Mouse (Mus musculus) liver, embryonic 14.5 days (tissue): ENCODE results near the gene Agrp. TPM values are rescaled to one million over a fixed set of nuclear protein-coding genes. Genes with fewer than 3 reads are reported as not detected.

Experiments
- ATAC-seq: fragments of 200-750 bp; cut with Nextera tagmentation; 2 replicates; pipeline ENCODE4 v1.8.0; 2017; ENCODE audit warnings: moderate number of reproducible peaks, mild to moderate bottlenecking, moderate library complexity; ENCODE audit not compliant: insufficient read depth
- DNase-seq, 3 experiments: peaks; one replicate each; pipeline ENCODE4 v3.0.0-alpha.2; 2012 to 2013; ENCODE audit warnings: low read depth in 3 of 3, low spot score in 3 of 3
- H3K27ac ChIP-seq: fragments of 300-500 bp; sonication (generic); 2 replicates; pipeline ENCODE4 v1.5.1; 2014; ENCODE audit warnings: moderate library complexity, mild to moderate bottlenecking, control low read depth, inconsistent platforms
- H3K27me3 ChIP-seq: fragments of 300-500 bp; sonication (generic); 2 replicates; pipeline ENCODE4 v1.6.1; 2014; ENCODE audit warnings: mild to moderate bottlenecking, low read length, moderate library complexity; ENCODE audit not compliant: control insufficient read depth, insufficient read depth
- H3K36me3 ChIP-seq: fragments of 300-500 bp; sonication (generic); replicated peaks from 2 replicates; pipeline ENCODE4 v1.6.1; 2014; ENCODE audit warnings: low read depth; ENCODE audit not compliant: control insufficient read depth, insufficient read depth
- H3K4me1 ChIP-seq, 2 experiments: fragments of 200-500 bp in 1 of 2; fragments of 300-500 bp in 1 of 2; sonication (generic) in 1 of 2; replicated peaks; 2 replicates each; pipeline ENCODE4 v1.6.1; 2012 to 2014; ENCODE audit warnings: antibody characterized with exemption in 1 of 2, inconsistent platforms in 1 of 2, low read length in 1 of 2; ENCODE audit not compliant: control insufficient read depth in 2 of 2, insufficient read depth in 2 of 2
- H3K4me2 ChIP-seq: fragments of 300-500 bp; sonication (generic); 2 replicates; pipeline ENCODE4 v1.6.1; 2014; ENCODE audit warnings: low read depth, mild to moderate bottlenecking, control low read depth, moderate library complexity
- H3K4me3 ChIP-seq, 2 experiments: fragments of 200-500 bp in 1 of 2; fragments of 300-500 bp in 1 of 2; sonication (generic) in 1 of 2; 2 replicates each; pipeline ENCODE4 v1.5.1; 2012 to 2014; ENCODE audit warnings: low read depth in 2 of 2, low read length in 2 of 2, mild to moderate bottlenecking in 2 of 2, control low read depth in 1 of 2, inconsistent platforms in 1 of 2, moderate library complexity in 1 of 2; ENCODE audit not compliant: insufficient read depth in 1 of 2
- H3K9ac ChIP-seq: fragments of 300-500 bp; sonication (generic); replicated peaks from 2 replicates; pipeline ENCODE4 v1.6.1; 2014; ENCODE audit warnings: mild to moderate bottlenecking, control low read depth, moderate library complexity
- H3K9me3 ChIP-seq: fragments of 300-500 bp; sonication (generic); 2 replicates; pipeline ENCODE4 v1.6.1; 2016; ENCODE audit warnings: low read length, mixed read lengths; ENCODE audit not compliant: control insufficient read depth
- CTCF ChIP-seq: IDR thresholded peaks from 2 replicates; pipeline ENCODE4 v1.5.1; 2016; ENCODE audit warnings: antibody characterized with exemption, low read depth, control low read depth
- EP300 ChIP-seq: IDR thresholded peaks from 2 replicates; pipeline ENCODE4 v1.6.1; 2016; ENCODE audit warnings: antibody characterized with exemption, low read depth
- WGBS: fragments of 180-500 bp; shearing (Covaris S2); extraction: QIAGEN DNeasy Blood & Tissue Kit; methylation state at CpG from one replicate; pipeline ENCODE4 v1.1.7; 2014; ENCODE audit not compliant: insufficient replicate concordance; 5-methylcytosine and 5-hydroxymethylcytosine counted together
- polyA plus RNA-seq, 2 experiments: library from polyadenylated mRNA; depleted of rRNA in 1 of 2; stranded (reverse) in 1 of 2; unstranded in 1 of 2; fragments of >200 nt; fragmentation: Nextera tagmentation in 1 of 2; extraction: Ambion mirVana in 1 of 2; gene quantifications; 2 replicates each; pipeline versions ENCODE4 v1.2.1 to v1.2.3; 2012 to 2014

Gene Agrp
- polyA plus RNA-seq, 2 experiments, result 0.27 TPM; not detected in 1

DNA sequence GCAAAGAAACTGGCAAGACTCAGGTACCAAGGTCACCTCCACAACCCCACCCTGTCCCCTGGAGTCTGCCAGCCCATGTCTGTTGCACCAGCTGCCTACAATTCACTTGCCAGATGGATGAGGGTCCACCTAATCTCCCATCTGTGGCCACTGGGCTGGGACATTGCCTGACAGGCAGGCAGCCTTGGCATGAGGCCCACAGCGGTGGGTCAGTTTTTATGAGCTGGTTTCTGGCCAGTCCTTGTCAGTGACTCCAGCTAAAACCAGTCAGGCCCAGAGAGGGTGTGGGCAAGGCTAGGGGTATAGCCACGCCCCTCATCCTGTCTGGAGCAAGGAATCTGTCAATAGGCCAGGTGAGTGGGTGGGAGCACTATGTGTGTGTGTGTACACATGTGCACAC, 110.1 kb downstream of the Agrp start:
- no peaks in the 10 kb centered on the region for H3K27me3 ChIP-seq
- H3K4me2 ChIP-seq, result no peak overlapping the region
- H3K27ac ChIP-seq, result no peak overlapping the region
- TF ChIP-seq CTCF, result no peak
- TF ChIP-seq EP300, result no peak
- H3K9ac ChIP-seq, result no peak overlapping the region
- H3K36me3 ChIP-seq, result 0 out of 2 replicates have a peak, but pooled peaks cover 3% of the 10 kb centered on the region
- ATAC-seq (no peak), DNase-seq (no peak)
- 57% methylated on average over 2 of the region's 2 CpGs for WGBS
- H3K4me3 ChIP-seq, result no peak overlapping the region
- peaks cover 0 to 7% of the 10 kb centered on the region in 2 experiments; a peak in 2 of 4 replicates for H3K4me1 ChIP-seq
- no peaks in the 10 kb centered on the region for H3K9me3 ChIP-seq

DNA sequence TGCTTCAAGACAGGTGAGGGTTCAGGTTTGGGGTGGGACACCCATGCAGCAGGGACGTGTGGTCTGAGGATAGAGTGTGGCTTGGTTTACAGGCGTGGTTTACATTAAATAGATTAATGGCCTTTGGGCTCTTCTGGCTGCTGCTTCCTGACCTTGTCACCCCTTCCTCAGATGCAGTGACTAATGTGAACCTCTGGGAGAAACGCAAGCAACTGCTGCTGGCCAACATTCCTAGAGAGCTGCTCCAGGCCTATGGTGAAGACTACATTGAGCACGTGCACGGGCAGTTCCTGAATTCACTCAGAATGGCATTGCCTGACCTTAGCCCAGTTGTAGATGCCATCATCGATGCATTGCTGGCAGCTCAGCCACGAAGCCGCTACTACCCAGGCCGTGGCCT, 114.3 kb downstream of the Agrp start:
- Histone ChIP-seq H3K9me3 (no peaks in the 10 kb centered on the region), H3K9ac (no peak overlapping the region), H3K27ac (no peak overlapping the region), H3K4me1 (peaks cover 10 to 20% of the 10 kb centered on the region in 2 experiments), H3K4me3 (no peak overlapping the region), H3K27me3 (peaks cover 16% of the 10 kb centered on the region), H3K36me3 (0 out of 2 replicates have a peak, but pooled peaks cover 3% of the 10 kb centered on the region), H3K4me2 (no peak overlapping the region)
- DNase-seq (no peak), ATAC-seq (no peak)
- TF ChIP-seq EP300 (no peak), CTCF (no peak)
- 60% methylated on average over 9 of the region's 9 CpGs for WGBS

DNA sequence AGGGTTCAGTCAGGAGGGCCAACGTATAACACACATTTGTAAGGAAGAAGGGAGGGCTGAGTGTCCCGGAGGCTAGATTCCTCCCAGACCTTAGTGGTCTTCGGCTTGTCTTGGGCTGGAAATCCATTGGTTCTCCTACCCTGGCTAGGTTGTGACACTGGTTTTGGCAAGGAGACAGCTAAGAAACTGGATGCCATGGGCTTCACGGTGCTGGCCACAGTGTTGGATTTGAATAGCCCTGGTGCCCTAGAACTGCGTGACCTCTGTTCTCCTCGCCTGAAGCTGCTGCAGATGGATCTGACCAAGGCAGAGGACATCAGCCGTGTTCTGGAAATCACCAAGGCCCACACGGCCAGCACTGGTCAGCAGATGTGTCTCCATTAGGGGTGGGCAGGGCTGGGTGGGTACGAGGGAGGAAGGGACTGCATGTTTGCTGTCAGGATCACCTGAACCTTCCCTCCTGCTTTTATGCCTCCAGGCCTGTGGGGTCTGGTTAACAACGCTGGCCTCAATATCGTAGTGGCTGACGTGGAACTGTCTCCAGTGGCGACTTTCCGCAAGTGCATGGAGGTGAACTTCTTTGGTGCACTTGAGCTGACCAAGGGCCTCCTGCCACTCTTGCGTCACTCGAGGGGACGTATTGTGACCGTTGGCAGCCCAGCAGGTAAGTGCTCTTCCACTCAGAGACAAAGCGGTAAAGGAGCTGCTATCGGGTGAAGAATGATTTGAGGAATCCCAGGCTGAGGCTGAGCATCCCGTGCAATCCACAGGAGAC, 115.0 kb downstream of the Agrp start:
- Histone ChIP-seq H3K9me3 (no peaks in the 10 kb centered on the region), H3K36me3 (0 out of 2 replicates have a peak, but pooled peaks cover 3% of the 10 kb centered on the region), H3K4me3 (no peak overlapping the region), H3K4me2 (no peak overlapping the region), H3K27me3 (peaks cover 23% of the 10 kb centered on the region), H3K9ac (no peak overlapping the region), H3K4me1 (peaks cover 10 to 23% of the 10 kb centered on the region in 2 experiments), H3K27ac (no peak overlapping the region)
- TF ChIP-seq EP300 (no peak), CTCF (no peak)
- ATAC-seq (no peak), DNase-seq (no peak)
- WGBS, result 81% methylated on average over 21 of the region's 21 CpGs

DNA sequence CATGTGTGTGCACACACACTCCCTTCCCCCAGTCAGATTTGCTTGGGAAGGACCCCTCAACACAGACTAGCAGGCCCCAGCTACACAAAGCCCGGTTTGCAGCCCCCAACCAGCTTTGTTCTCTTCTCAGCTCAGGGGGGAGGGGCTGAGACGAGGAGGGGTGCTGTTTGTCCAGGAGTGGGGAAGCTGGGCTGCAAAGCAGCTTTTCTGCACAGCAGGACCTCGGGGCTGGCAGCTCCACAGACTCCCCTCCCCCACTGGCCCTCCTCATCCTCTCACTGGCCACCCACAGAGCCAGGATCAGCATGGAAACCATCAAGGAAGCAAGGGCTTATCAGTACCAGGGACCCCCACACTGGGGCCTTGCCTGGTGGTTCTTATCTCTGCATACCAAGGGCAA, 116.1 kb downstream of the Agrp start:
- Histone ChIP-seq H3K27ac (no peak overlapping the region), H3K9ac (no peak overlapping the region), H3K4me3 (no peak overlapping the region), H3K4me1 (peaks cover 10 to 23% of the 10 kb centered on the region in 2 experiments), H3K36me3 (0 out of 2 replicates have a peak, but pooled peaks cover 3% of the 10 kb centered on the region), H3K27me3 (peaks cover 34% of the 10 kb centered on the region), H3K4me2 (0 out of 2 replicates have a peak overlapping the region, but pooled peaks have one; percentile 2), H3K9me3 (no peaks in the 10 kb centered on the region)
- DNase-seq (no peak), ATAC-seq (0 out of 2 replicates have a peak, but pooled peaks have one; percentile 6)
- WGBS, result 11% methylated on average over 3 of the region's 3 CpGs
- TF ChIP-seq EP300 (no peak), CTCF (no peak)

DNA sequence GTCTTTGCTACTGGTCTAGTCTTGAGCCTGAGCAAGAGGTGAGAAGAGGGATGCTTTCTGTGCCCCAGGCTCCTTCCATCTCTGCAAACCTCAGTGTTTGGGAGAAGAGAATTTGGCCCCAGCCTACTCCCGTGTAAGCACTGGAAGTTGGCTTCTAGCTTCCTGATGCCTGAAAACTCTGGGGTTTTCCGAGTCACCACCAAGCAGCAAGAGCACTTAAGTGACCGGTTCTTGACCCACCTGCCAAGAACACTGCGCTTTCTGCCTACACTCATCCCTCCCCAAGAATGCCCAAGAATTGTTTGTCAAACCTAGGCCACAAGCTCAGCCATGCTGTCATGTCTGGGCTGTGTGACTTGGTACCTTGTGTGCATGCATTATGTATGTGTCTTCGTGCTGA, 116.7 kb downstream of the Agrp start:
- Histone ChIP-seq H3K4me3 (no peak overlapping the region), H3K27me3 (peaks cover 35% of the 10 kb centered on the region), H3K4me2 (no peak overlapping the region), H3K4me1 (peaks cover 10 to 23% of the 10 kb centered on the region in 2 experiments), H3K36me3 (0 out of 2 replicates have a peak, but pooled peaks cover 3% of the 10 kb centered on the region), H3K27ac (no peak overlapping the region), H3K9me3 (no peaks in the 10 kb centered on the region), H3K9ac (no peak overlapping the region)
- WGBS, result 57% methylated on average over 5 of the region's 5 CpGs
- no peak for DNase-seq
- ATAC-seq, result no peak
- TF ChIP-seq EP300, result no peak
- TF ChIP-seq CTCF, result no peak
